Mouse (Mus musculus): Measurements from ENCODE around the gene 0610030E20Rik. TPM values are rescaled to one million over a fixed set of nuclear protein-coding genes. Genes with fewer than 3 reads are reported as not detected.
A peak's percentile ranks its signal among the peaks of the same experiment; 100 is the strongest.

0610030E20Rik gene
- total and polyA plus RNA-seq, 2 experiments from 2014 or later: 11.9 to 12.0 TPM

DNA sequence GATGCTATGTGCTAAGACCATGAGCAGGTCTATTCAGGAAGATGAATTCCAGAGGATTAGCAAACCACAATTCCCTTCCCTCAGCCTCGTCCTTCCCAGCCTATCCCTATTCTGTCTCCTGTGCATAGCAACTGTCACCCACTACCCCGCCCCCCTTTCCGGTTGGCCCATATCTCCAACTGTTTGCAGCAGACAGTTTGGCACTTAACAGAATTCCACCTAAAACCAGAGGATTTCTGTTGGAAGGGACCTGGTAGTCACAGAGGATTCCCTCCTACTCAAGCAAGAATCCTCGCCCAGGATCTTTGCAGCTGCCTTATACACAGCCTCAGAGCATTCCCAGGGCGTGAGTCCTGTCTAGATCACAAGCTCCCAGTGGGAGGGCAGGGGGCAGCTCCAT is 24.0 kb downstream of the 0610030E20Rik start:
- no peaks in the 10 kb centered on the region for H3K9me3 ChIP-seq (replicated peaks; ENCODE audit: control insufficient read depth, low read length)
- peaks cover 31% of the 10 kb centered on the region for H3K4me1 ChIP-seq (ENCODE audit: control insufficient read depth, insufficient read depth)
- no peaks in the 10 kb centered on the region for H3K27me3 ChIP-seq (ENCODE audit: control insufficient read depth, insufficient read depth, low read length)
- 41% methylated on average over 5 of the region's 5 CpGs for WGBS
- 0 out of 2 replicates have a peak, but pooled peaks cover 10% of the 10 kb centered on the region for H3K36me3 ChIP-seq (replicated peaks; ENCODE audit: control insufficient read depth, insufficient read depth, low read length)
- TF ChIP-seq CTCF (IDR thresholded peaks at IDR 0.05; ENCODE audit: low read depth) (no peak), EP300 (IDR thresholded peaks at IDR 0.05; ENCODE audit: low read depth) (no peak)
- no peak overlapping the region for H3K4me3 ChIP-seq (ENCODE audit: low read depth, low read length)
- no peak overlapping the region for H3K4me2 ChIP-seq (ENCODE audit: low read depth, low read length)
- ATAC-seq (ENCODE audit: insufficient read depth, low read depth) (peak; percentile 58), DNase-seq (ENCODE audit: low spot score) (peak; percentile 48)
- peak overlapping the region; percentile 75 for H3K27ac ChIP-seq (ENCODE audit: low read depth)
- H3K9ac ChIP-seq (replicated peaks; ENCODE audit: low read depth, low read length): no peak overlapping the region

DNA sequence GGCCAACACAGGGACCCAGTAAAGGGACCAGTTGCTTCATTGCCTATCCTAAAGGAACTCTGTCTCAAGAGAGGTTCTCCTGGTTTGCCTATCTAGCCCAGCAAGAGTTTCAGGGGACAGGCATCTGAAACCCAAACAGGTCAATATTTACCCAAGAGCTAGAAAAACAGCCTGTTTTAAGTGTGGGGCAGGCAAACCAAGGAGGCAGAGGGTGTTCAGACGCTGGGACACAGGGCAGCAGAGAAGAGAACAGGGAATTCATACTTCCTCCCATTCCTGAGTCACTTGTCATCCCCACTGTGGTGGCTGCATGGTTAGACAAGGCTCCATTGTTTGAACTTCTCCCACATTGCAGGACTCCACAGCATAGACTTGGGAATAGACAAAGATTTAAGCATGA is 24.5 kb downstream of the 0610030E20Rik start:
- no peaks in the 10 kb centered on the region for H3K27me3 ChIP-seq (ENCODE audit: control insufficient read depth, insufficient read depth, low read length)
- TF ChIP-seq CTCF (IDR thresholded peaks at IDR 0.05; ENCODE audit: low read depth) (no peak), EP300 (IDR thresholded peaks at IDR 0.05; ENCODE audit: low read depth) (no peak)
- H3K9me3 ChIP-seq (replicated peaks; ENCODE audit: control insufficient read depth, low read length): no peaks in the 10 kb centered on the region
- H3K4me2 ChIP-seq (ENCODE audit: low read depth, low read length): no peak overlapping the region
- 0 out of 2 replicates have a peak, but pooled peaks cover 11% of the 10 kb centered on the region for H3K36me3 ChIP-seq (replicated peaks; ENCODE audit: control insufficient read depth, insufficient read depth, low read length)
- no peak for DNase-seq (ENCODE audit: low spot score)
- H3K9ac ChIP-seq (replicated peaks; ENCODE audit: low read depth, low read length): no peak overlapping the region
- H3K27ac ChIP-seq (ENCODE audit: low read depth): peak overlapping the region; percentile 75
- 35% methylated on average over 1 of the region's 1 CpGs for WGBS
- no peak for ATAC-seq (ENCODE audit: insufficient read depth, low read depth)
- H3K4me1 ChIP-seq (ENCODE audit: control insufficient read depth, insufficient read depth): peaks cover 31% of the 10 kb centered on the region
- no peak overlapping the region for H3K4me3 ChIP-seq (ENCODE audit: low read depth, low read length)

- WGBS: 59% methylated on average over 4 of the region's 4 CpGs
- H3K4me2 ChIP-seq (ENCODE audit: low read depth, low read length): no peak overlapping the region
- no peak for TF ChIP-seq EP300 (IDR thresholded peaks at IDR 0.05; ENCODE audit: low read depth)
- TF ChIP-seq CTCF (IDR thresholded peaks at IDR 0.05; ENCODE audit: low read depth): no peak
- H3K27ac ChIP-seq (ENCODE audit: low read depth): peak overlapping the region; percentile 16
- ATAC-seq (ENCODE audit: insufficient read depth, low read depth): no peak
- H3K9ac ChIP-seq (replicated peaks; ENCODE audit: low read depth, low read length): no peak overlapping the region
- peaks cover 31% of the 10 kb centered on the region for H3K4me1 ChIP-seq (ENCODE audit: control insufficient read depth, insufficient read depth)
- DNase-seq (ENCODE audit: low spot score): no peak
- no peaks in the 10 kb centered on the region for H3K27me3 ChIP-seq (ENCODE audit: control insufficient read depth, insufficient read depth, low read length)
- no peak overlapping the region for H3K4me3 ChIP-seq (ENCODE audit: low read depth, low read length)
- H3K36me3 ChIP-seq (replicated peaks; ENCODE audit: control insufficient read depth, insufficient read depth, low read length): 0 out of 2 replicates have a peak, but pooled peaks cover 11% of the 10 kb centered on the region
- H3K9me3 ChIP-seq (replicated peaks; ENCODE audit: control insufficient read depth, low read length): no peaks in the 10 kb centered on the region
Observed at GRCm38 (mm10) chr6:72373184-72373583, 26.1 kb downstream of the 0610030E20Rik start.

GRCm38 (mm10) chr6:72374206-72374605 is 27.1 kb downstream of the 0610030E20Rik start:
- no peak for TF ChIP-seq EP300 (IDR thresholded peaks at IDR 0.05; ENCODE audit: low read depth)
- no peak for TF ChIP-seq CTCF (IDR thresholded peaks at IDR 0.05; ENCODE audit: low read depth)
- peak overlapping the region; percentile 1; the same call in 1 of the 2 replicates for H3K27ac ChIP-seq (ENCODE audit: low read depth)
- no peak overlapping the region for H3K9ac ChIP-seq (replicated peaks; ENCODE audit: low read depth, low read length)
- 49% methylated on average over 7 of the region's 7 CpGs for whole genome bisulfite sequencing
- ATAC-seq (ENCODE audit: insufficient read depth, low read depth) (no peak), DNase-seq (ENCODE audit: low spot score) (peak; percentile 50)
- H3K9me3 ChIP-seq (replicated peaks; ENCODE audit: control insufficient read depth, low read length): no peaks in the 10 kb centered on the region
- H3K4me1 ChIP-seq (ENCODE audit: control insufficient read depth, insufficient read depth): peaks cover 31% of the 10 kb centered on the region
- H3K4me3 ChIP-seq (ENCODE audit: low read depth, low read length): no peak overlapping the region
- H3K27me3 ChIP-seq (ENCODE audit: control insufficient read depth, insufficient read depth, low read length): no peaks in the 10 kb centered on the region
- 0 out of 2 replicates have a peak, but pooled peaks cover 7% of the 10 kb centered on the region for H3K36me3 ChIP-seq (replicated peaks; ENCODE audit: control insufficient read depth, insufficient read depth, low read length)
- no peak overlapping the region for H3K4me2 ChIP-seq (ENCODE audit: low read depth, low read length)

DNA sequence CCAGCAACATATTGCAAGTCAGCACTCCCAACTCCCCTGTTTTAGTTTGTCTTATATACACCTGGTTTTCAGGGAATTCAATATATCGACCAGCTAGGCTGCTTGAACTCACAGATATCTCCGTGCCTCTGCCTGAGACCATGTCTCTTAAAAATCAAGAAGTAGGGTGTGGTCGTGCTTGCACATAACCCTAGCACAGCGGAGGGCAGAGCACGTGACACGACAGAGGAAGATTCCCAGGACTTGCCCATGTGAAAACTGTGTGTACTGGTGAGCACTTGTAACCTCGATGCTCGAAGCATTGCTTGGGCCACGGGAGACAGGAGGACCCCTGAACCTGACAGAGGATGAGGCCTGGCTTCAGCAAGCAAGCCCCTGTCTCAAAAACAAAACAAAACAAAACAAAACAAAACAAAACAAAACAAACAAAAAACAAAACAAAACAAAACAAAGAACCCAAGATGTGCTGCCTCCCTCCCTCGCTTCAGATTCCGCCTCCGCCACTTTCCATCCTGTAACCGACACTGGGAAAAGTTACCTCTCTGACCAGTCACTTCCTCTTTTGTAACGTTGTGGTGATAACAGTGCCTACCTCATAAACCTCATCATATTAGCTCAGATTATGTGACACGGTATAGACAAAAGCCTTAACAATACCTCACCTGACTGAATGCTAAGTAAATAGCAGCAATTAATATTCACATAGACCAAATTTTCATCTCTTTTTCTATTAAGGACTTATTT is 27.9 kb downstream of the 0610030E20Rik start:
- H3K9ac ChIP-seq (replicated peaks; ENCODE audit: low read depth, low read length): no peak overlapping the region
- TF ChIP-seq CTCF (IDR thresholded peaks at IDR 0.05; ENCODE audit: low read depth) (no peak), EP300 (IDR thresholded peaks at IDR 0.05; ENCODE audit: low read depth) (no peak)
- no peak for DNase-seq (ENCODE audit: low spot score)

More for the DNA sequence above, 27.9 kb downstream of the 0610030E20Rik start:
- no peak overlapping the region for H3K4me3 ChIP-seq (ENCODE audit: low read depth, low read length)
- H3K9me3 ChIP-seq (replicated peaks; ENCODE audit: control insufficient read depth, low read length): no peaks in the 10 kb centered on the region
- no peak overlapping the region for H3K27ac ChIP-seq (ENCODE audit: low read depth)
- H3K4me1 ChIP-seq (ENCODE audit: control insufficient read depth, insufficient read depth): peaks cover 39% of the 10 kb centered on the region
- WGBS: 65% methylated on average over 15 of the region's 15 CpGs
- no peaks in the 10 kb centered on the region for H3K27me3 ChIP-seq (ENCODE audit: control insufficient read depth, insufficient read depth, low read length)
- no peak overlapping the region for H3K4me2 ChIP-seq (ENCODE audit: low read depth, low read length)
- 0 out of 2 replicates have a peak, but pooled peaks cover 5% of the 10 kb centered on the region for H3K36me3 ChIP-seq (replicated peaks; ENCODE audit: control insufficient read depth, insufficient read depth, low read length)
- no peak for ATAC-seq (ENCODE audit: insufficient read depth, low read depth)

Data from heart, postnatal 0 days (tissue).